Mouse (Mus musculus) inflammation-experienced regulatory T-cells, adult 16 weeks (primary cell): ENCODE results near the gene Olfr1135. TPM values are rescaled to one million over a fixed set of nuclear protein-coding genes. Genes with fewer than 3 reads are reported as not detected.

Source experiments
- polyA plus RNA-seq: library from polyadenylated mRNA; unstranded; fragments of 100-300 nt; shearing (Covaris generic); gene quantifications from one replicate; pipeline ENCODE4 v1.2.1, GENCODE M21; 2017

The Olfr1135 gene
- not detected for polyA plus RNA-seq

GRCm38 (mm10) chr2:87673564-87673963, at the start of gene Olfr1135:
TSS of gene Olfr1135 (minus strand) at chr2:87673664.

GRCm38 (mm10) chr2:87713079-87713478, 39.6 kb upstream of the Olfr1135 start, which contains the start of gene Olfr1137:
TSS of gene Olfr1137 (minus strand) at chr2:87713179.

DNA sequence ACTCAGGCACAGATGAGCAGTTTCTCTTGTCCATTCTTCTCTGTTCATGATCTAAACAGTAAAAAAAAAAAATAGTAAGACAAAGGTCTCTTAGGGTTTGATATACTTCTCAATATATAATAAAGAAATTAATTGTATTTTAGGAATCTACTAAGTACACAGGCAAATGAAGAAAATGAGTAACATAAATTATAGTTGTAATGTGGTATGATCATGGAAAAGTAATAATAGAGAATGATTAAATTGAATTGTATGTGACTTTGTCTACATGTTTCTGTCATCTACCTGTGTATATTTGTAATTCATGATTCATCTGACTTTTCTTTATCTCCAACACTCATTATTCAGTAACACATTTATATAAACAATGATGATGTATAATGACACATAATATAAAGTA, 20.4 kb upstream of the Olfr1135 start, which contains the start of gene Olfr1136:
Gene Olfr1136, minus strand, starts transcription at position 101 of the 400 bp plus-strand sequence.

GRCm38 (mm10) chr2:87658360-87658759, 15.1 kb downstream of the Olfr1135 start, which contains the start of gene Olfr1134:
TSS of gene Olfr1134 (minus strand) at chr2:87658460.

GRCm38 (mm10) chr2:87647274-87647673, 26.2 kb downstream of the Olfr1135 start, which contains the start of gene Olfr1133:
TSS of gene Olfr1133 (minus strand) at chr2:87647374.

DNA sequence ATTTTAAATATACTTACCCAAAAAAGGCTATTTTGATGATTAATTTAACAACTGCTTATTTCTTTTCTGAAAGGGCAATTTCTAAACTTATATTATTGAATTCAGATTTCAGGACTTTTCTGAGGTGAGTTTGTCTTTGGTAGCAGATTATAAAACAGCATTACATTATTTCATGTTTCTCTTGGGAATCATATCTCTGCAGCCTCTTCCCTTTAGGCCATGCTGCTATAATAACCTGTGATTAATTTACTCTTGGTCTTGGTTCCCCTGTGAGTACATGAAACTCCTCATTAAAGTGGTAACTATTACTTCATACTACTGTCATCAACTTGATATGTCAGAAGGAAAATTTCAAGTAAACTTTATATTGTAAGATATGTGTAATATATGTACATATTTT, 36.0 kb downstream of the Olfr1135 start, which contains the start of gene Olfr1132:
Gene Olfr1132, minus strand, starts transcription at position 101 of the 400 bp plus-strand sequence.

DNA sequence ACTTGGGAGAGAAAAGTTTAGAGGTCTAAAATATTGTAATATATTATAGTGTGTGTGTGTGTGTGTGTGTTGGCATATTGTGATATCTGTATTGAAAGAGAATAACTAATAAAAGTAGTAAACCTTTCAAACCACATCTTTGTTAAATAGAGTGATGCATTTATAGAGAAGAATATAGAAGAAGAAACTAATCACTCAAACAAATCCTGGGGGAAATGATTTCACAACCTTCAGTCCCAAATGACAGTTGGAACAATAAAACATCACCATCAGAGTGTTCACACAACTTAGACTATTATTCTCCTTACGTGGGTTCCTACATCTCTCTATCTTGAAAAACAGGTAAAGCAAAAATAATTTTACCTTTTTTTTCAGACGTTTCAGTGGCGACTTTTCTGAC, 46.7 kb downstream of the Olfr1135 start, which contains the start of gene Olfr1131:
Gene Olfr1131, plus strand, starts transcription at position 301 of the 400 bp plus-strand sequence.

Other genes with a start within 250 kb of the Olfr1135 start
- gene Olfr1124, start 243.4 kb downstream of the Olfr1135 start, polyA plus RNA-seq = not detected
- not detected for gene Olfr1126, start 219.7 kb downstream of the Olfr1135 start, polyA plus RNA-seq
- not detected for gene Pramel7, start 176.6 kb downstream of the Olfr1135 start, polyA plus RNA-seq
- not detected for gene Pramel6, start 167.1 kb downstream of the Olfr1135 start, polyA plus RNA-seq
- not detected for gene Olfr153, start 141.9 kb downstream of the Olfr1135 start, polyA plus RNA-seq
- not detected for gene Olfr1128, start 128.1 kb downstream of the Olfr1135 start, polyA plus RNA-seq
- gene Olfr1129, start 99.8 kb downstream of the Olfr1135 start, polyA plus RNA-seq = not detected
- not detected for gene Olfr1130, start 67.5 kb downstream of the Olfr1135 start, polyA plus RNA-seq
- not detected for gene Olfr1131, start 46.6 kb downstream of the Olfr1135 start, polyA plus RNA-seq
- not detected for gene Olfr1132, start 36.1 kb downstream of the Olfr1135 start, polyA plus RNA-seq
- not detected for gene Olfr1133, start 26.3 kb downstream of the Olfr1135 start, polyA plus RNA-seq
- not detected for gene Olfr1134, start 15.2 kb downstream of the Olfr1135 start, polyA plus RNA-seq
- not detected for gene Olfr1136, start 20.3 kb upstream of the Olfr1135 start, polyA plus RNA-seq
- gene Olfr1137, start 39.5 kb upstream of the Olfr1135 start, polyA plus RNA-seq = not detected
- not detected for gene Olfr1138, start 66.3 kb upstream of the Olfr1135 start, polyA plus RNA-seq
- gene Olfr1140, start 70.1 kb upstream of the Olfr1135 start, polyA plus RNA-seq = not detected
- not detected for gene Olfr1141, start 80.3 kb upstream of the Olfr1135 start, polyA plus RNA-seq
- not detected for gene Olfr152, start 105.8 kb upstream of the Olfr1135 start, polyA plus RNA-seq
- not detected for gene Olfr1143, start 126.9 kb upstream of the Olfr1135 start, polyA plus RNA-seq
- gene Olfr1145, start 136.2 kb upstream of the Olfr1135 start, polyA plus RNA-seq = not detected
- not detected for gene Olfr1148, start 156.9 kb upstream of the Olfr1135 start, polyA plus RNA-seq
- gene Olfr1150-ps1, start 170.3 kb upstream of the Olfr1135 start, polyA plus RNA-seq = not detected
- gene Olfr1151, start 182.2 kb upstream of the Olfr1135 start, polyA plus RNA-seq = not detected
- gene Olfr1152, start 192.8 kb upstream of the Olfr1135 start, polyA plus RNA-seq = not detected
- gene Olfr1153, start 221.3 kb upstream of the Olfr1135 start, polyA plus RNA-seq = not detected
- not detected for gene Olfr1154, start 231.5 kb upstream of the Olfr1135 start, polyA plus RNA-seq